Mouse (Mus musculus) spleen, postnatal 36 days (tissue): Measurements from ENCODE around the gene Prps1l3.
"Not testable (repeated sequence)": the region's sequence is repeated elsewhere in the genome, so short reads cannot be mapped to it uniquely, and the experiment has no call there.

Source experiments
- DNase-seq, 2 experiments: peaks; one replicate each; pipeline ENCODE4 v3.0.0; 2022; ENCODE audit warnings: low spot score in 2 of 2, mixed read lengths in 1 of 2

Prps1l3 gene

DNA sequence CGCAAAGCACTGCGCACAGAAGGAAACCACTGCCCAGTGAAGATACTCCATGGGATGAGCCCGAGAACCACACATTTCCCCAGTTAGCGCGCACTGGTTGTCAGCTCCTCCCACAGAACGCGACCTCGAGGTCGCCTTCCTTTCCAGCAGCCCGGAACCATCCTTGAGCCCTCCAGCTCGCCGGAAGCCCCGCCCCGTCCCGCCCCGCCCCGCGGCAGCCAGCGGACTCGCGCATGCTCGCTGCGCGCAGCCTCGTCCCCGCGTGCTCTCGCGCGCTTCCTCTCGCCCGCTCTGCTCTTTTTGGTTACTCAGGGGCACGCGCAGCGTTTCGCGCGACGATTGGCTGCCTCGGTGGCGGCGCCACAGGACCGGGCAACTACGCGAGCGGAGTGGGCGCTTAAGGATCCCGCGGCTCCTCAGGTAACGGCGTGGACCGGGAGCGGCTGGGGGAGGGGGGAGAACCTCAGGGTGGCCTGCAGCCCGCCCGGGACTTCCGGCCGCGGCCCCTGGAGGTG lies at the start of gene Prps1l3, which contains the start of gene Mipol1:
Prps1l3 (plus strand) TSS at position 221 of the 515 bp plus-strand sequence.
Mipol1 (plus strand) TSS at position 236 of the 515 bp plus-strand sequence.
- DNase-seq: peak; percentile 88 to 90

GRCm38 (mm10) chr12:57184401-57185147 lies 45.6 kb upstream of the Prps1l3 start:
- DNase-seq: peak in 1 of 2 experiments; percentile 19

GRCm38 (mm10) chr12:57185475-57185874 lies 44.7 kb upstream of the Prps1l3 start:
- DNase-seq: peak in 1 of 2 experiments; percentile 8

DNA sequence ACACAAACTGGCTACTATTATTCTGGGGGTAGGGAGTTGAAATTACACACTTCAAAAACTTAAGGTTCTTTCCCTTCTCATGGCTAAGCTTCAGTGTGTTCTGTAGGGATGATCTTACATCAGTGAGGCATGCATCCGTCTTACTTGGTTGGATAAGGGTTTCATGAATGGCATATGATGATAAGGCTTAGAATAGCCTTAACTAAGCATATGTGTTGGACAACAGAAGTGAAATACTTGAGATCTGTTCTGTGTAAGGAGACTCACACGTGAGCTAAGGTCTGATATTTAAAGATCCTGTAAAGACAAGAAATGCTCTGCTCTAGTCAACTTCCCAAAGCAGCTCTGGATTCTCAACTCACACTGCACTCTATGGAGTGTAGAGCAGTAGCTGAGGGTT lies 44.1 kb upstream of the Prps1l3 start:
- DNase-seq: no peak

DNA sequence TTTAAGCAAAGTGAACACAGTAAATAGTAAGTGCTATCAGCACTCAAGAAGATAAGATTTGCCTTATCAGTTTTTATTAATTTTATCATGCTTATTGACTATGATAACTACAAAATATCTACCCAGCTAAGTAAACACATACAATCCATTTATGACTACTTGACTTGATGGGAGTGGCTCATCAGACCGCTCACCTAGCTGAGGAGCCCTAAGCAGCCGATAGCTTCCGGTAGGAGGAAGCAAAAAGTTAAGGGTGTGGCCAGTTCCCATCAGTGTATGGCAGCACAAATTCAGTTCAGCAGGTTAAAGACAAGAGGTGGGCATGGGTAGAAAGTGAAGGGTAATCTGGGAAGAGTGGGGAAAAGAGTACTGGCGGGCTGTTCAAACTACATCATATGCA lies 43.2 kb upstream of the Prps1l3 start:
- no peak for DNase-seq

GRCm38 (mm10) chr12:57194609-57195008 lies 35.6 kb upstream of the Prps1l3 start:
- DNase-seq: peak; percentile 15 to 46

DNA sequence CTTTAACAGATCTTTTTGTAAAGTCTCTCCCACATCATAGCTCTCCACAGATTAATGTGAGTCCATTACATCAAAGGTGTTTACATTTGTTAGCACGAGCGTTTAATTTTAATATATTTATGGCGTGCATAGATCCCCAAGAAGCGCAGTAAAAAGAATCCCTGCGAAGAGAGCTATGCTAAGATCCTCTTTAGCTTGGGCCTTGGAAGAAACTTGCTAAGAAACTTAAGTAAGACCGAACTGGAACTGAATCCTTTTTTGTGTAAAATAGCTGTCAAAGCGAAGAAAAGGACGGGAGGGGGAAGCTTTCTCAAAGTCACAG lies 34.0 kb upstream of the Prps1l3 start:
- DNase-seq: no peak

- peak; percentile 20 to 34 for DNase-seq
Observed at GRCm38 (mm10) chr12:57196608-57197362, 33.4 kb upstream of the Prps1l3 start.

DNA sequence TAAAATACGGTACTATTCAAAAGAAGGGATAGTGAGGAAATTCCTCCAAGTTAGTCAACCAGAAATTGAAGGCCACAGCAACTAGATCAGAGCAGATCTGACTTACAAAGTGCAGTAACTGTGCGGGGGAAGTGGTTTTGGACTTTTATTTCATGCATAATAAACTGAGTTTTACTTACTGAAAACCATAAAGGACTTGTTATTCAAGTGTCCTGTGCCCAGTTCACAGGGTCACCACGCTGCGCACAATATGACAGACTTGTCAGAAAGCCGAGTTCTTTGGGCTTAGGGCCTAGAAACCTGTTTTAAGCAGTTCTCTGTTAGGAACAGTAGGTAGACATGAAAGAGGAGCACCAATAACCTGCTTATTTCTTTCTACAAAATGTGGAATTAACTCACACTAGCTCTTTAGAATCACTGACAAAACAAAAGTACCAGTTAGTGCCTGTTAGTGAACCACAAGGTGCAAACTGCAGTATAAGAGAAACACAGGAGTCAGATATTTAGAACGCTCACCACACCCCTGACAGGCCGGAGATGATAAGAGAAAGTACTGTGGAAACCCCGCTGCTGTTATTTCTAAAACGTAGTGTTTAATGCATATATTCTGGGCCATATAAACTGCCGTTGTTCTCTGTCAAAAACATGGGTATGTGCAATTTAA lies 32.7 kb upstream of the Prps1l3 start, which contains the start of gene Slc25a21:
Slc25a21 (minus strand) TSS at position 110 of the 664 bp plus-strand sequence.
- DNase-seq: peak; percentile 18 to 57

GRCm38 (mm10) chr12:57198269-57198668 lies 31.9 kb upstream of the Prps1l3 start:
- no peak for DNase-seq

GRCm38 (mm10) chr12:57199427-57199826 lies 30.8 kb upstream of the Prps1l3 start:
- DNase-seq: no peak

- DNase-seq: no peak
Observed at GRCm38 (mm10) chr12:57201901-57202300, 28.3 kb upstream of the Prps1l3 start.

GRCm38 (mm10) chr12:57204276-57204851 lies 25.8 kb upstream of the Prps1l3 start:
- DNase-seq: no peak

DNA sequence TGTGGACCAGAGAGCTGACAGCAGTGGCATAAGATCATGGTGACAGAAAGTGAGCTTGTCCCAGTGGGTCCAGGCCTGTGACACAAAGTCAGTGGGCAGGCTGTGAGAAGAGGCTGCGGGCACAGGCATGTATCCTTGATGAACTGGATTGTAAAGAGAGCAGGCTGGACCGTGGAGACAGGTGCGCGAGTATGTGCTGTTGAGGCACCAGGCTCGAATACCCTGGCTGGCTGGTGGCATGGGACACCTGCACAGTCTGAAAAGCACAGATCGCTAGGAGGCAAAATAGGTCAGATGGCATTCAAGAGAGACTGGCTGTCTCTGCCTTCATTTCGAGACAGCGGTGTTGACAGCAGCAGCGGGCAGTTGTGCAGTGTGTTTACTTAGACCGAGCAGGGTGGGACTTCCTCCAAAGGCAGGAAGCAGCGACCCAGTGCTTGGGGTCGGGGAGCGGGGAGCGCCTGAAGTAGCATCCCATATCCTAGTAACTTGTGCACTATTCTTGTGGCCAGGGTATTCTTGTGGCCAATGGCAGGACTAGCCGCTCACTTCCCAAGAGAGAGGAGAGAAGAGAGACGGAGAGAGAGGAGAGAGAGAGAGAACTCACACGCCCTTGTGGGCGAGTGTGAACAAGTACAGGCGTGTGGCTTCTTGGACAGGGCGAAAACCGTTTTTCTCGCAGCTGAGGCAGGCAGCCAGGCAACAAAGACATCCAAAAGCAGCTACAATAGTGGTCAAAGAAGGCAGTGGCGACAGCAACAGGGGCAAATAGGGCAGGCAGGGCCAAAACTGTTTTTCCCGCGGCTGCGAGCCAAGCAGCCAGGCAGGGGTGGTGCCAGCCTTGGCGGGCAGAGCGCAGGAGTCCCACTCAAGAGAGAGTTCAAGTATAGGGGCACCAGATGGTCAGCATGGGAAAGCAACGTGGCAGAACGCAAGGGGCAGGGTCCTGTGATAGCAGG lies 18.6 kb upstream of the Prps1l3 start:
- DNase-seq: peak; percentile 54

GRCm38 (mm10) chr12:57212463-57212862 lies 17.7 kb upstream of the Prps1l3 start:
- not testable (repeated sequence) for DNase-seq

DNA sequence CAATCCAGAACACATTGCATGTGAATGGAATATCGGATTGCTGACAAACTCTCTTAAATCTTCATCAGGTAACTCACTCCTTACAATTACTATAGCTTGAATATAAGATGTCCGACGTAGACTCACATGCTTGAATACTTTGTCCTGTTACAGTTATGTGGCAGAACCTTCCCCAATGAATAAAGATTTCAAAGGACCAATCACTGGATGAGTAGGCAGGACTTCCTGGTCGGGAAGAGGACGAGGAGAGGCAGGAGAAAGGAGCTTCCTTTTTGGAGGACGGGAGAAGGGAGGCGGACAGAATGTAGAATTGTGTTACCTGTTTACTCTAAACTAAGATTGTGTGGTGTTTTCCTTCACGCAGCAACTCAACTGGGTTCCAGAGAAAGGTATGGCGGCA lies 3.8 kb upstream of the Prps1l3 start:
- DNase-seq: no peak

GRCm38 (mm10) chr12:57227776-57228175 lies 2.4 kb upstream of the Prps1l3 start:
- DNase-seq: no peak

DNA sequence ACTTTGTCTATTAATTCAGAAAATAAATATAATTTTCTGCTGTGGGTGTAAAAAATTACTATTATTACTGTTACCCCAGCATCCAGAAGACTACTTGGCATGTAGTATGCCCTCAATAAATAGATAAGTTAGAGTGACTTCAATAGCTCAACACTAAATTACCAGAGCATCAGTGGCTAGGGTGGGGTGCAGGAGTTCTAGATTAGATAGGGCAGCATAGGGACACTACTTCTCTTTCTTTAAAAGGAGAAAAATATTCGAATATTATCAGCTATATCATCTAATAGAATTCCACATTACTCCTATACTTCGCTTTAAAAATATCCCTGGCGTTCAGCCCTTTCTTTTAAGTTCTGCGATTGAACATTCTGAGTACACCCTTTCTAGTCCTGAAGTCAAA lies 509 bp upstream of the Prps1l3 start:
- no peak for DNase-seq

- peak; percentile 41 to 56 for DNase-seq
Observed at GRCm38 (mm10) chr12:57231085-57231875, 1.1 kb downstream of the Prps1l3 start.

- no peak for DNase-seq
Observed at GRCm38 (mm10) chr12:57233386-57233785, 3.2 kb downstream of the Prps1l3 start.
